Mouse (Mus musculus): Measurements from ENCODE around the gene Gpr146.
A peak's percentile ranks its signal among the peaks of the same experiment; 100 is the strongest.

GRCm38 (mm10) chr5:139397959-139398753, 20.7 kb downstream of the Gpr146 start:
- TF ChIP-seq POLR2A (IDR thresholded peaks at IDR 0.05; ENCODE audit: extremely low read depth, insufficient read depth, low read length) (no peak), CTCF (IDR thresholded peaks at IDR 0.05; ENCODE audit: low read depth, low read length) (peak; percentile 91)
